Mouse (Mus musculus): ENCODE data around the gene Mgat4a.

- TF ChIP-seq CTCF (IDR thresholded peaks at IDR 0.05; ENCODE audit: low read depth) (no peak), EP300 (IDR thresholded peaks at IDR 0.05; ENCODE audit: low read depth) (no peak)
These were observed 3.4 kb upstream of the Mgat4a start for GRCm38 (mm10) chr1:37544251-37544650.
